Mouse (Mus musculus): ENCODE measurements around the gene Rsu1. TPM values are rescaled to one million over a fixed set of nuclear protein-coding genes. Genes with fewer than 3 reads are reported as not detected.

The Rsu1 gene
- polyA plus RNA-seq, 1 experiment, result 81.5 TPM

DNA sequence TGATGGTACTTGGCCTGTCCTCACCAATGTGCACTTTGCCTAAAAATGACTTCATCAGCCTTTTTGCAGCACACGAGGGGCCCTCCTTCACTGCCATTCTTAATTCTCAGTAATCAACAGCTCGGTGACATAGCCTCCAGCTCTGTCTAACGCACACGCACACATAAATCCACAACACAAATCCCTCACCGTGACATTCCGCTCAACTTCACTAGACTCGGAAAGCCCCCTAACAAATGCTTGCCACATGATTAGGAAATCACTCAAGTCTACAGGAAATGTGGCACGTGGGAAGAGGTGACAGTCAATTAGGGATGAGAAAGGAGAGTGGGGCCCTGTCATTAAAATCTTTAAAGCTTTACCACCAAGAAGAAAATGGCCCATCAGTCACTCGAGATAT lies 30.5 kb downstream of the Rsu1 start:
- H3K36me3 ChIP-seq (ENCODE audit: control insufficient read depth, insufficient read depth), result no peaks in the 10 kb centered on the region

DNA sequence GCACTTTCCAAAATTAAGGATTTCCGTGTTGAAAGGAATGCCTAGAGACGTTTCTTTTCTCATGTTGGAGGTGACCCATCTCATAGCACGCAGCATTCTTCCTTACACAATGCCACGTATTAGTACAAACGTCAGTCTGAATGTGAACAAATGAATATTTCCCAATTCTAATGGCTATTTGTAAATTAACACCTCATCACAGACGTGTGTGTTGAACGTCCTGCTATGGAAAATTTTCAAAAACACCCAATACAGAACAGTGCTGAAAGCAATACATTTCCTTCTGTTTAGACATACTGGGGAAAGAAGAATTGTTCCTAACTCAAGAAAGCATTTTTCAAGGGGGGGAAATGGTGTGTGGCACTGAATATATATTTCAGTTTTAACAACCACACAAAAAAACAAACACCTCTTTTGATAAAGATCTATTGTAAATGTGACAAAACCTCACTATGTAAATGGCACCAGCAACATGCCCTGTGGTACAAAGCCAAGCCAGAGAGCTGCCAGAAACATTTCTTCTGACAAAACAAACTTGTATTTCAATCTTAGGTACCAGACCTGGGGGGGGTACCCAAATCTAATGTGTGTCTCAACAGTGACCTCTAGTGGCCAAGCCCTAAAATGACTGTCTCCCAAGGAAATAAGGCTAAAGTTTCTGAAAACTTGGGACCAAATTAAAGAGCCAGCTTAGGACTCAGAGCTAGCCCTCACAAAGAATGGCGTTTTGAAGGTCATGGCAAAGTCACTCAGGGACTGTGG lies 33.9 kb downstream of the Rsu1 start:
- TF ChIP-seq USF1 (IDR thresholded peaks at IDR 0.05; ENCODE audit: low read depth) (no peak), E2F4 (IDR thresholded peaks at IDR 0.05; ENCODE audit: insufficient read depth) (no peak), TCF3 (IDR thresholded peaks at IDR 0.05; ENCODE audit: insufficient read length, low read depth) (no peak), MYOD1 (IDR thresholded peaks at IDR 0.05; ENCODE audit: control insufficient read depth in 1 of 3, insufficient read length in 2 of 3, low read depth in 2 of 3) (no peak), CEBPB (IDR thresholded peaks at IDR 0.05; ENCODE audit: insufficient read depth, poor library complexity, severe bottlenecking) (no peak), SRF (IDR thresholded peaks at IDR 0.05; ENCODE audit: control insufficient read depth, insufficient read length, low read depth) (no peak), POLR2AphosphoS2 (IDR thresholded peaks at IDR 0.05; ENCODE audit: insufficient read length, low read depth) (no peak), MYOG (IDR thresholded peaks at IDR 0.05; ENCODE audit: control insufficient read depth in 1 of 3, insufficient read depth in 1 of 3, insufficient read length in 2 of 3, low read depth in 2 of 3) (no peak), REST (IDR thresholded peaks at IDR 0.05; ENCODE audit: insufficient read depth, insufficient read length) (no peak), MAX (IDR thresholded peaks at IDR 0.05; ENCODE audit: low read depth) (no peak), TCF12 (IDR thresholded peaks at IDR 0.05; ENCODE audit: insufficient read depth, poor library complexity, severe bottlenecking) (no peak), POLR2A (IDR thresholded peaks at IDR 0.05; ENCODE audit: insufficient read length, low read depth) (no peak)
- H3K27me3 ChIP-seq (ENCODE audit: control insufficient read depth, insufficient read depth, insufficient read length), result no peaks in the 10 kb centered on the region
- no peaks in the 10 kb centered on the region for H3K36me3 ChIP-seq (ENCODE audit: control insufficient read depth, insufficient read depth)
- H3K4me2 ChIP-seq (ENCODE audit: low read depth), result no peak overlapping the region
- H3K79me2 ChIP-seq (ENCODE audit: control insufficient read depth, insufficient read depth), result no peaks in the 10 kb centered on the region
- H3ac ChIP-seq (ENCODE audit: control insufficient read depth, insufficient read length), result no peak overlapping the region
- no peak overlapping the region for H3K4me3 ChIP-seq

More for the DNA sequence above, 30.5 kb downstream of the Rsu1 start:
- Histone ChIP-seq H3K27me3 (ENCODE audit: control insufficient read depth, insufficient read depth, insufficient read length) (no peaks in the 10 kb centered on the region), H3K79me2 (ENCODE audit: control insufficient read depth, insufficient read depth) (no peaks in the 10 kb centered on the region), H3K4me3 (no peak overlapping the region), H3ac (ENCODE audit: control insufficient read depth, insufficient read length) (no peak overlapping the region), H3K4me2 (ENCODE audit: low read depth) (no peak overlapping the region)
- TF ChIP-seq REST (IDR thresholded peaks at IDR 0.05; ENCODE audit: insufficient read depth, insufficient read length), result no peak
- TF ChIP-seq POLR2AphosphoS2 (IDR thresholded peaks at IDR 0.05; ENCODE audit: insufficient read length, low read depth), result no peak
- no peak for TF ChIP-seq MYOG (IDR thresholded peaks at IDR 0.05; ENCODE audit: control insufficient read depth in 1 of 3, insufficient read depth in 1 of 3, insufficient read length in 2 of 3, low read depth in 2 of 3)
- no peak for TF ChIP-seq TCF3 (IDR thresholded peaks at IDR 0.05; ENCODE audit: insufficient read length, low read depth)
- no peak for TF ChIP-seq MAX (IDR thresholded peaks at IDR 0.05; ENCODE audit: low read depth)
- TF ChIP-seq MYOD1 (IDR thresholded peaks at IDR 0.05; ENCODE audit: control insufficient read depth in 1 of 3, insufficient read length in 2 of 3, low read depth in 2 of 3), result no peak
- no peak for TF ChIP-seq CEBPB (IDR thresholded peaks at IDR 0.05; ENCODE audit: insufficient read depth, poor library complexity, severe bottlenecking)
- TF ChIP-seq TCF12 (IDR thresholded peaks at IDR 0.05; ENCODE audit: insufficient read depth, poor library complexity, severe bottlenecking), result no peak

DNA sequence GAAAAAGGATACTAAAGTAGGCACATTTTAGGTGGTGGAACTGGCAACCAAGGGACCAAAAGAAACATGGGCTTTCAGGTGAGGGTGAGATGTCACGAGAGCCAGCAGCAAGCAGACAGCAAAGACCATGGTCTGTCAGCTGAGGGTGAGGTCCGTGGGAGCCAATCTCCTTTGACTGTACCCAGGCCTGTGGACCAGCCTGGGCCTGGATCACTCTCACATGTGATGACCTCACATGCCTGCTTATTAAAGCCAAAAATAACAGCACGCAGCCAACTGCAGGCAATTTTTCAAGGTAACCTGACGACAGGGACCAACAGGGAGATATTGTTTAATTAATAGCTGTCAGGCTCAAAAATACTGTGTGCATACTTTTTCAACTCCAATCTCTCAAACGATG lies 35.5 kb downstream of the Rsu1 start:
- Histone ChIP-seq H3K27me3 (ENCODE audit: control insufficient read depth, insufficient read depth, insufficient read length) (no peaks in the 10 kb centered on the region), H3K4me3 (no peak overlapping the region), H3K4me2 (ENCODE audit: low read depth) (no peak overlapping the region), H3K36me3 (ENCODE audit: control insufficient read depth, insufficient read depth) (no peaks in the 10 kb centered on the region), H3K79me2 (ENCODE audit: control insufficient read depth, insufficient read depth) (no peaks in the 10 kb centered on the region), H3ac (ENCODE audit: control insufficient read depth, insufficient read length) (no peak overlapping the region)
- TF ChIP-seq REST (IDR thresholded peaks at IDR 0.05; ENCODE audit: insufficient read depth, insufficient read length) (no peak), MYOG (IDR thresholded peaks at IDR 0.05; ENCODE audit: control insufficient read depth in 1 of 3, insufficient read depth in 1 of 3, insufficient read length in 2 of 3, low read depth in 2 of 3) (no peak), USF1 (IDR thresholded peaks at IDR 0.05; ENCODE audit: low read depth) (no peak), E2F4 (IDR thresholded peaks at IDR 0.05; ENCODE audit: insufficient read depth) (no peak), TCF3 (IDR thresholded peaks at IDR 0.05; ENCODE audit: insufficient read length, low read depth) (no peak), MYOD1 (IDR thresholded peaks at IDR 0.05; ENCODE audit: control insufficient read depth in 1 of 3, insufficient read length in 2 of 3, low read depth in 2 of 3) (no peak), TCF12 (IDR thresholded peaks at IDR 0.05; ENCODE audit: insufficient read depth, poor library complexity, severe bottlenecking) (no peak), MAX (IDR thresholded peaks at IDR 0.05; ENCODE audit: low read depth) (no peak), CEBPB (IDR thresholded peaks at IDR 0.05; ENCODE audit: insufficient read depth, poor library complexity, severe bottlenecking) (no peak), POLR2A (IDR thresholded peaks at IDR 0.05; ENCODE audit: insufficient read length, low read depth) (no peak), POLR2AphosphoS2 (IDR thresholded peaks at IDR 0.05; ENCODE audit: insufficient read length, low read depth) (no peak)

DNA sequence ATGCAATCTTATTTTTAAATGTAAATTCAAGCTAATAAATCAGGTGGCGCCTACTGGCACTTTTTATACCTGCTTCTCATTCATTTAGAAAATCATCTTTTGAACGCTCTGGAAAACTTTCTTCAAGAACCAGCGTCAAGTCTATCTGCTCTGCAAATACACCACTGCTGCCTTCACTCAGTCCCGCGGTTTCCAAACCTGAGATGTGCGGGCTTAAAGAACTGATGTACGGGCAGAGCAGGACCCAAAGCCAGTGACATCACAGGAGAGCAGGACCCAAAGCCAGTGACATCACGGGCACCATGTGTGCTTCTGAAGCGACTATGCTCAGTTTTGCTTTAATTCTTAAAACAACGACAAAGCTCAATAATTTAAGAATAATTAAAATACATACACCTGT lies 36.4 kb downstream of the Rsu1 start:
- Histone ChIP-seq H3K4me3 (no peak overlapping the region), H3ac (ENCODE audit: control insufficient read depth, insufficient read length) (no peak overlapping the region), H3K27me3 (ENCODE audit: control insufficient read depth, insufficient read depth, insufficient read length) (no peaks in the 10 kb centered on the region), H3K4me2 (ENCODE audit: low read depth) (no peak overlapping the region), H3K79me2 (ENCODE audit: control insufficient read depth, insufficient read depth) (no peaks in the 10 kb centered on the region), H3K36me3 (ENCODE audit: control insufficient read depth, insufficient read depth) (no peaks in the 10 kb centered on the region)
- TF ChIP-seq MAX (IDR thresholded peaks at IDR 0.05; ENCODE audit: low read depth) (no peak), MYOD1 (IDR thresholded peaks at IDR 0.05; ENCODE audit: control insufficient read depth in 1 of 3, insufficient read length in 2 of 3, low read depth in 2 of 3) (no peak), CEBPB (IDR thresholded peaks at IDR 0.05; ENCODE audit: insufficient read depth, poor library complexity, severe bottlenecking) (no peak), SRF (IDR thresholded peaks at IDR 0.05; ENCODE audit: control insufficient read depth, insufficient read length, low read depth) (no peak), USF1 (IDR thresholded peaks at IDR 0.05; ENCODE audit: low read depth) (no peak), REST (IDR thresholded peaks at IDR 0.05; ENCODE audit: insufficient read depth, insufficient read length) (no peak), TCF3 (IDR thresholded peaks at IDR 0.05; ENCODE audit: insufficient read length, low read depth) (no peak), POLR2AphosphoS2 (IDR thresholded peaks at IDR 0.05; ENCODE audit: insufficient read length, low read depth) (no peak), E2F4 (IDR thresholded peaks at IDR 0.05; ENCODE audit: insufficient read depth) (no peak), MYOG (IDR thresholded peaks at IDR 0.05; ENCODE audit: control insufficient read depth in 1 of 3, insufficient read depth in 1 of 3, insufficient read length in 2 of 3, low read depth in 2 of 3) (no peak), POLR2A (IDR thresholded peaks at IDR 0.05; ENCODE audit: insufficient read length, low read depth) (no peak), TCF12 (IDR thresholded peaks at IDR 0.05; ENCODE audit: insufficient read depth, poor library complexity, severe bottlenecking) (no peak)

Measured in myocyte (in vitro differentiated cells).